In the genomic region with DNA sequence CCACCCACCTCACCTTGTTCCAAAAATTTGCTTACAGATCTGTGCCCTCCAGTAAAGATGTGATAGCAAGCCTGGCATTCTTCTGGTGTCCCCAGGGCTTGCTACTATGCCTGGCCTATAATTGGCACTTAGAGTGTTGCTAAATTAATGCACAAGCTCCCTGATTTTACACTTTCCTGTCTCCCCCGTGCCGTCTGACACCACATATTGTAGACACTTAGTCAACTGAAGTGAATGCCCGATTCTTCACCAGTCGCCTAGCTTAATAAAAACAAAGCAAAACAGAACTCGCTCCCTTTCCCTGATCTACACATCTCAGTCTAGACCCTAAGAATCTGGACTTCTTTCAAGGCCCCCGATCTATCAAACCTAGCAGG, we compare ENCODE assay signal across 9 mouse cellular contexts. TPM values are rescaled to one million over a fixed set of nuclear protein-coding genes. Genes with fewer than 3 reads are reported as not detected.
DNase-seq lines count a peak whose midpoint lies in the region; ATAC-seq and TF ChIP-seq lines count a peak whose summit lies in the region.
"Had no signal": no experiment of that assay in that cellular context is flagged by ENCODE, and none has a peak within 500 bp of the region (broad histone marks: within the 10 kb centered on the region; RNA-seq: fewer than 3 reads in every experiment).

No protein-coding gene starts in this region.

- peaks cover 48% of the 10 kb centered on the region for H3K4me1 ChIP-seq in heart, embryonic 13.5 days
- H3K4me1 ChIP-seq in ES-E14 (ENCODE audit: control insufficient read depth in 2 of 2, insufficient read depth in 2 of 2, low read length in 2 of 2, poor library complexity in 1 of 2) = no peaks in the 10 kb centered on the region
- peaks cover 43% of the 10 kb centered on the region for H3K4me1 ChIP-seq in hindbrain, embryonic 10.5 days (replicated peaks)
- peaks cover 14% of the 10 kb centered on the region for H3K4me1 ChIP-seq in liver, postnatal 0 days (ENCODE audit: insufficient read depth)

- H3K27ac ChIP-seq in heart, embryonic 13.5 days (replicated peaks) = peak overlapping the region; percentile 95
- H3K27ac ChIP-seq in ES-E14 (ENCODE audit: insufficient read depth, low read depth, low read length, poor library complexity, severe bottlenecking) = no peak overlapping the region
- peak overlapping the region; percentile 92 for H3K27ac ChIP-seq in hindbrain, embryonic 10.5 days
- no peak overlapping the region for H3K27ac ChIP-seq in liver, postnatal 0 days (ENCODE audit: low read depth)

- no peaks in the 10 kb centered on the region for H3K9me3 ChIP-seq in heart, embryonic 13.5 days
- no peaks in the 10 kb centered on the region for H3K9me3 ChIP-seq in ES-E14 (ENCODE audit: control insufficient read depth, insufficient read depth, low read depth, low read length)
- no peaks in the 10 kb centered on the region for H3K9me3 ChIP-seq in hindbrain, embryonic 10.5 days
- H3K9me3 ChIP-seq in liver, postnatal 0 days (ENCODE audit: low read length) = no peaks in the 10 kb centered on the region

- no peak for DNase-seq in heart, postnatal 36 days
- no peak for DNase-seq in ES-E14 (ENCODE audit: low read depth, low spot score)
- DNase-seq in hindbrain, embryonic 10.5 days (ENCODE audit: low spot score) = no peak
- no peak for DNase-seq in liver, postnatal 0 days
- DNase-seq in embryo, embryonic 10.5 days (ENCODE audit: low spot score) = no peak
- DNase-seq in adrenal gland, adult 18-20 months (ENCODE audit: low spot score in 2 of 2) = no peak
- DNase-seq in thymus, postnatal 25 days = no peak

- intact Hi-C loops in heart, postnatal 36 days (cut with DNase I) = loop anchor here (10.0 kb wide), 1 partner anchor 261 kb away; a partner anchor contains a TSS

- no peak for TF ChIP-seq CTCF in liver, postnatal 0 days (IDR thresholded peaks at IDR 0.05; ENCODE audit: low read depth)

- TF ChIP-seq EP300 in liver, postnatal 0 days (IDR thresholded peaks at IDR 0.05; ENCODE audit: low read depth) = no peak

- in situ Hi-C loops in ES-E14 (cut with MboI; ENCODE audit: low sequenced_read_pairs in 2 of 2, unreplicated experiment in 2 of 2) = no loop called here

- H3K36me3 ChIP-seq in heart, embryonic 13.5 days = no peaks in the 10 kb centered on the region
- H3K36me3 ChIP-seq in ES-E14 (ENCODE audit: control insufficient read depth, insufficient read depth, low read length, poor library complexity, severe bottlenecking) = no peaks in the 10 kb centered on the region
- H3K36me3 ChIP-seq in hindbrain, embryonic 10.5 days = no peaks in the 10 kb centered on the region
- no peaks in the 10 kb centered on the region for H3K36me3 ChIP-seq in liver, postnatal 0 days (replicated peaks; ENCODE audit: insufficient read depth, low read length)

- H3K4me3 ChIP-seq in heart, embryonic 13.5 days = peak overlapping the region; percentile 84
- H3K4me3 ChIP-seq in ES-E14 (ENCODE audit: insufficient read depth in 1 of 2, low read depth in 1 of 2, low read length in 2 of 2, poor library complexity in 1 of 2, severe bottlenecking in 1 of 2) = peak overlapping the region; percentile 82 to 96
- peak overlapping the region; percentile 86 for H3K4me3 ChIP-seq in hindbrain, embryonic 10.5 days
- H3K4me3 ChIP-seq in liver, postnatal 0 days (ENCODE audit: low read depth, low read length) = peak overlapping the region; percentile 71; the same call in 1 of the 2 replicates

- 15% methylated on average over 6 of the region's 6 CpGs for WGBS in heart, embryonic 13.5 days
- 44% methylated on average over 6 of the region's 6 CpGs for WGBS in hindbrain, embryonic 10.5 days
- WGBS in liver, postnatal 0 days (ENCODE audit: insufficient replicate concordance) = 52% methylated on average over 6 of the region's 6 CpGs

- H3K9ac ChIP-seq in heart, embryonic 13.5 days = peak overlapping the region; percentile 90
- no peak overlapping the region for H3K9ac ChIP-seq in ES-E14 (ENCODE audit: insufficient read depth, low read depth, low read length, poor library complexity, severe bottlenecking)
- H3K9ac ChIP-seq in liver, postnatal 0 days (replicated peaks) = no peak overlapping the region

- no peaks in the 10 kb centered on the region for H3K27me3 ChIP-seq in heart, embryonic 13.5 days (replicated peaks)
- peaks cover 20% of the 10 kb centered on the region for H3K27me3 ChIP-seq in hindbrain, embryonic 10.5 days (ENCODE audit: insufficient read depth, poor library complexity, severe bottlenecking)
- H3K27me3 ChIP-seq in liver, postnatal 0 days (ENCODE audit: insufficient read depth, low read length) = peaks cover 22% of the 10 kb centered on the region

- ATAC-seq in heart, embryonic 13.5 days (ENCODE audit: extremely low read depth, insufficient number of reproducible peaks, low FRiP score, low TSS enrichment) = no peak
- no peak for ATAC-seq in liver, postnatal 0 days

- H3K4me2 ChIP-seq in heart, embryonic 13.5 days = peak overlapping the region; percentile 89
- peak overlapping the region; percentile 93; the same call in 1 of the 2 replicates for H3K4me2 ChIP-seq in liver, postnatal 0 days (ENCODE audit: low read depth, low read length)

TF ChIP-seq in ES-E14, 5 proteins besides CTCF, POLR2A, EP300 and RAD21:
- TF ChIP-seq ZC3H11A (IDR thresholded peaks at IDR 0.05; ENCODE audit: borderline replicate concordance, low read depth, low read length) (no peak), MAFK (IDR thresholded peaks at IDR 0.05; ENCODE audit: insufficient read depth, low read depth, low read length) (no peak), ZNF384 (IDR thresholded peaks at IDR 0.05; ENCODE audit: low read depth, low read length) (no peak), CHD2 (IDR thresholded peaks at IDR 0.05; ENCODE audit: low read depth, low read length) (no peak), HCFC1 (IDR thresholded peaks at IDR 0.05; ENCODE audit: borderline replicate concordance, insufficient read depth, low read length) (no peak)

RNA-seq across cellular contexts. Expression of a gene that starts 0.4 kb away (rescaled TPM):
- 24.8 and 25.0 TPM in 2 replicates for polyA plus RNA-seq in heart, embryonic 13.5 days (2015; fragmentation: Nextera tagmentation; extraction: Ambion mirVana)
- 10 to 100 TPM; 13.2 to 15.0 TPM for total RNA-seq in heart, postnatal 36 days (2021)
- total RNA-seq in ES-E14 (2012; rRNA removed) = 13.6 and 23.2 TPM in 2 replicates
- polyA plus RNA-seq in hindbrain, embryonic 10.5 days (2016; fragmentation: Nextera tagmentation; extraction: Ambion mirVana) = 9.1 and 10.4 TPM in 2 replicates
- polyA plus RNA-seq in liver, postnatal 0 days (2015; fragmentation: Nextera tagmentation; extraction: Ambion mirVana) = 1.9 and 2.1 TPM in 2 replicates
- 1 to 10 TPM; 4.8 to 6.9 TPM for total RNA-seq in adrenal gland, adult 18-20 months (2021)

RNA-seq across cellular contexts. Expression of a gene that starts 48.6 kb away (rescaled TPM):
- 0.12 TPM in 1 of 2 replicates, not detected in the other for polyA plus RNA-seq in heart, embryonic 13.5 days (2015; fragmentation: Nextera tagmentation; extraction: Ambion mirVana)
- not detected for total RNA-seq in heart, postnatal 36 days (2021)
- not detected in 2 replicates for total RNA-seq in ES-E14 (2012; rRNA removed)
- polyA plus RNA-seq in hindbrain, embryonic 10.5 days (2016; fragmentation: Nextera tagmentation; extraction: Ambion mirVana) = 0.11 TPM in 1 of 2 replicates, not detected in the other
- 0.04 TPM in 1 of 2 replicates, not detected in the other for polyA plus RNA-seq in liver, postnatal 0 days (2015; fragmentation: Nextera tagmentation; extraction: Ambion mirVana)
- total RNA-seq in adrenal gland, adult 18-20 months (2021) = not detected
- polyA plus RNA-seq: CD4-positive, CD25-positive, alpha-beta regulatory T cell, adult 4 months had no signal

Comparison
In these comparisons a context has a peak if more than half of its experiments do, and no peak if none do; other contexts are left out.
1. H3K27ac ChIP-seq: peak in heart, embryonic 13.5 days (single experiment) and hindbrain, embryonic 10.5 days (single experiment); none in ES-E14 (single experiment) and liver, postnatal 0 days (single experiment).
2. Peak in every context shown above with its lines, with median percentiles within 50 percentile points of each other: H3K4me3 ChIP-seq.